Mouse (Mus musculus): ENCODE measurements around the gene Smg1.
A peak's percentile ranks its signal among the peaks of the same experiment; 100 is the strongest.

The Smg1 gene

DNA sequence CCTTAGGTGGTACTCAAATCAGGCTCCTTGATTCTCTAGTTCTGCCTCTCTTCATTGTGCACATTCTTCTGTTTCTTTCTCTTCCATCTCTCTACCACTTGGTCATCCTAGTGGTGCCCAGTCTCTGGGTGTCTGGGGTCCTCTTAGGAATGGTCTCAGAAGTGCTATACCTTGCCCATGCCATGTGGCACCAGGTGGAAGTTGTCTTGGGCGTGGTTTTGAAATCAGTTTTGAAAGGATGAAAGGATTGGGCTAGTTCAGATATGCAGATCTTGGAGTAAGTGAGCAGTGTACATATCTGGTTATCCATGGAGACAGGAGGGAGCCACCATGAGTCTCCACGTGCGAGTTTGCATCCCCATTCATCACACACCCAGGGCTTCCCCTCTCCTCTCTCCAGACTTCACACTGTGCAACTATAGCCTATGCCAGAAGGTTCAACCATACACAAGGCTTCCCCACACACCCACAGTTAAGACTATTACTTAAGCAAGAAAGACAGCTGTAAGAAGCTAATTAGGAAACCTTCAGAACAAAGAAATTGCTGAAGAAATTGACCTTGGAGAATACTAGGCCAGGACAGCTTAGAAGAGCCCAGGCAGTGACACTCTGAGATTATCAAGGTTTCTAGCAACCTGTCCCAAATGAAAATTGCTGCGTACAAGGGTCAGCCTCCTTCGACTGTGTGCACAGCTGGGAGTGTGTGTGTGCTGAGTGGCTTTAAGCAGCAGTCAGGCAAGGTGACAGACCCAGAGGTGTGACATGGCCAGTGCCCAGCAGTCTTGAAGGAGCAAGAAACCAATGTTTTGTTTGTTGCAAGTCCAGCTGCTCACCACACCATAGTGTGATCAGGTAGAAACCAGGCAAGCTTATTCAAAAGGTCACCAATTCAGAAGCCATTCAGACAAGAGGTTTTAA lies 139.7 kb downstream of the Smg1 start:
- DNase-seq (ENCODE audit: low spot score): no peak

GRCm38 (mm10) chr7:118102678-118103461 lies 140.6 kb downstream of the Smg1 start:
- peak; percentile 12 for DNase-seq (ENCODE audit: low spot score)

- DNase-seq (ENCODE audit: low spot score): peak; percentile 88
These were observed 141.2 kb downstream of the Smg1 start for GRCm38 (mm10) chr7:118102231-118102630.

- DNase-seq (ENCODE audit: low spot score): no peak
These were observed 145.9 kb downstream of the Smg1 start for GRCm38 (mm10) chr7:118097615-118098014.
